In genomic region chr4:107737907-107738306, GRCm38 (mm10) we compare ENCODE assay signal across 8 mouse cellular contexts. TPM values are rescaled to one million over a fixed set of nuclear protein-coding genes. Genes with fewer than 3 reads are reported as not detected.
A peak's percentile ranks its signal among the peaks of the same experiment; 100 is the strongest.
DNase-seq lines count a peak whose midpoint lies in the region; ATAC-seq and TF ChIP-seq lines count a peak whose summit lies in the region.

No protein-coding gene starts in this region.

- H3K27me3 ChIP-seq in hindbrain, postnatal 0 days (ENCODE audit: insufficient read depth, low read length): no peaks in the 10 kb centered on the region; the same call in 1 of the 2 replicates

- H3K4me1 ChIP-seq in hindbrain, postnatal 0 days (ENCODE audit: insufficient read depth, low read length): no peaks in the 10 kb centered on the region

- H3K4me2 ChIP-seq in hindbrain, postnatal 0 days (ENCODE audit: low read depth, low read length): no peak overlapping the region

- H3K9me3 ChIP-seq in hindbrain, postnatal 0 days (ENCODE audit: low read length): no peaks in the 10 kb centered on the region

- H3K27ac ChIP-seq in hindbrain, postnatal 0 days: no peak overlapping the region

- ATAC-seq in hindbrain, postnatal 0 days: peak; percentile 86

- peak; percentile 66 for DNase-seq in R1 (ENCODE audit: low read depth, low spot score)
- DNase-seq in cerebellum, postnatal 36 days: peak; percentile 88 to 91
- DNase-seq in gastrocnemius, adult 18-20 months (ENCODE audit: low spot score): peak; percentile 79
- DNase-seq in hindbrain, postnatal 0 days (ENCODE audit: low spot score): peak; percentile 91
- DNase-seq in left cerebral cortex, adult 11 months (ENCODE audit: low spot score): peak; percentile 71
- peak; percentile 66 for DNase-seq in lung, postnatal 25 days (ENCODE audit: low spot score)
- DNase-seq in retina, postnatal 1 day: peak; percentile 88
- DNase-seq in thymus, postnatal 4 days: peak; percentile 89

- H3K9ac ChIP-seq in hindbrain, postnatal 0 days (replicated peaks; ENCODE audit: low read length): no peak overlapping the region

- no peaks in the 10 kb centered on the region for H3K36me3 ChIP-seq in hindbrain, postnatal 0 days (ENCODE audit: insufficient read depth, low read length)

- 6% methylated on average over 6 of the region's 6 CpGs for WGBS in hindbrain, postnatal 0 days

- H3K4me3 ChIP-seq in hindbrain, postnatal 0 days (ENCODE audit: low read length): no peak overlapping the region

- peak; percentile 98 for TF ChIP-seq CTCF in hindbrain, postnatal 0 days (IDR thresholded peaks at IDR 0.05; ENCODE audit: low read depth)

RNA-seq across cellular contexts. Expression of gene Dmrtb1, which starts 53.9 kb away (rescaled TPM):
- not detected for total RNA-seq in gastrocnemius, adult 18-20 months (2021)
- total RNA-seq in hindbrain, postnatal 0 days (2014; rRNA removed): 4.5 and 8.1 TPM in 2 replicates
- 9.6 and 12.2 TPM in 2 replicates for polyA plus RNA-seq in hindbrain, postnatal 0 days (2015; fragmentation: Nextera tagmentation; extraction: Ambion mirVana)
